Mouse (Mus musculus) adrenal gland (tissue): Measurements from ENCODE around the gene Ccdc60.
"Not testable (repeated sequence)": the region's sequence is repeated elsewhere in the genome, so short reads cannot be mapped to it uniquely, and the experiment has no call there.

ENCODE experiments used
- intact Hi-C: fragments of 180-260 bp; cut with DNase I; formaldehyde crosslinking; loops from one replicate; pipeline ENCODE4 v1.15.1; 2025
- long read RNA-seq, 2 experiments: library from polyadenylated mRNA; unstranded; transcript quantifications; one replicate each; pipeline ENCODE4 v2.0.0; 2020; ENCODE audit warnings: borderline replicate concordance in 1 of 2; ENCODE audit not compliant: insufficient replicate concordance in 1 of 2

The Ccdc60 gene
- long read RNA-seq, experiment 1, partial matches to known transcripts = 0 of 1 reads
- long read RNA-seq, experiment 1, other reads (novel, unspliced or antisense) = 1 of 1 reads
- long read RNA-seq, experiment 2, partial matches to known transcripts = 0 of 1 reads
- long read RNA-seq, experiment 2, other reads (novel, unspliced or antisense) = 1 of 1 reads

- intact Hi-C loops = no loop called here
These were observed at the start of gene Ccdc60 for GRCm38 (mm10) chr5:116288849-116289570. TSS of gene Ccdc60 (minus strand) at chr5:116288985.

GRCm38 (mm10) chr5:116336191-116336590, 47.4 kb upstream of the Ccdc60 start:
- intact Hi-C loops = no loop called here

DNA sequence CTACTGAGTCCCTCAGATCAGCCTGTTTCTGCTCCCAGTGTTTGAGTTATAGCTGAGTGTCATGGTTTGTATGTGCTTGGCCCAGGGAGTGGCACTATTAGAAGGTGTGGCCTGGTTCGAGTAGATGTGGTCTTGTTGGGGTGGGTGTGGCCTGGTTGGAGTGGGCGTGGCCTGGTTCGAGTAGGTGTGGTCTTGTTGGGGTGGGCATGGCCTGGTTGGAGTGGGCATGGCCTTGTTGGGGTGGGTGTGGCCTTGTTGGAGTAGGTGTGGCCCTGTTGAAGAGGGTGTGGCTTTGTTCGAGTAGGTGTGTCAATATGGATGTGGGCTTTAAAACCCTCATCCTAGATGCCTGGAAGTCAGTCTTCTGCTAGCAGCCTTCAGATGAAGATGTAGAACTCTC, 40.1 kb upstream of the Ccdc60 start:
- intact Hi-C loops = no loop called here

- intact Hi-C loops = no loop called here
These were observed 34.6 kb upstream of the Ccdc60 start for GRCm38 (mm10) chr5:116323401-116323800.

DNA sequence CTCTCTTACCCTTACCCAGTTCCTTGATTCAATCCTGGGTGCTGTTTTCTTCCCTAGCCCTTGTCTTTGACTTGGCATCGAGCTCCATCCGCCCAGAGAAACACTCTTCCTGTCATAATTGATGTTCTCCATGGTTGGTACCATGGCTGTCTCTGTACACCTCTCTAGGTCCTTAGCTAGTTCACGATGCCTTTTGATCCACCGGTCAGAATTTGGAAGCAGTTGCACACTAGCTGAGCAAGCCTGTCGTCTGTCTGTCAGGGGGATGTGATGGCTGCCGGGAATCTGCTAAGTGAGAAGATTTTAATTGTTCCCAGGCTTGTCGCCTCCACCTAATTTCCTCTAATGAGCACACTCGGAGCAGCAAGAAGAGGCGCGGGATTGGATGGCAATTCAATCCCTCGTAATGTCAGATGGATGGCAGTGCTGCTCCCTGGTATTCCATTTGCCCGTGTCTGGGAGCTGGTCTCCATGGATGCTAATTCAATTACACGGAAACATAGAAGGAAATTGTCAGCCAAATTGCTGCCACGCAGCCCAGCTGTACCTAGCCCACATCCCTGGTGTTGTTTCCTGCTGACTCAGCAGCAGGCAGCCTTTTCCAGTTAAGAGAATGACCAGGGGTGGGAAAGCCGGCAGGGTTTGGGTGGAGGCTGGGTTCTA, 33.7 kb upstream of the Ccdc60 start:
- intact Hi-C loops = no loop called here

GRCm38 (mm10) chr5:116313711-116314110, 24.9 kb upstream of the Ccdc60 start:
- intact Hi-C loops = no loop called here

DNA sequence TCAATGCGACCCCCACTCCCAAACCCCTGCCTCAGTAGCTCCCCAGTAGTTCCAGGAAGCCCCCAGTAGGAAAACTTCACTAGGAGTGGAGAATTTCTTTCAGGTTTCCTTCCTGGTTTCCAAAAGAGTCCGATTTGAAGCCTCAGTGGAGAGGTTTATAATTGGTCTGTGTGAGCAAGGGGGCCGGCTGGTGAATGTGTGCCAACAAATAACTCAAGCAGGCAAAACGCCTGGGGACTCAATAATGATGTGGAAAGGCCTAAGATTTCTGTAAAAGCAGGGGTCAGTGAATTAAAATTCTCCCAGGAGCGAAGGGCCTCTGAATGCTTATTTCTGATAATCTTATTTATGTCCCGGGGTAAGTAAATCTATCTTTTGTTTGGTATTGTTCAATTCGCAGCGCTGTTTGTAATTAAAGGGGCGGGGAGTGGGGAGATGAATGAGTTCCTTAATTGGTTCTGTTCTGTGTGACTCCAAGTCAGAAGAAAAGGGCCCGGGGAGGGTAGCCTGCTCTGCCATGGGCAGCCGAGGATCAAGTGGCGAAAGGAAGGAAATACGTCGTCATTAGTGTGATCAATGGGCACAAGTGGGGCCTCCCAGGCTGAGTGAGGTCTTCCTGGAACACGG, 23.4 kb upstream of the Ccdc60 start:
- intact Hi-C loops = no loop called here

GRCm38 (mm10) chr5:116311636-116312035, 22.9 kb upstream of the Ccdc60 start:
- intact Hi-C loops = no loop called here

- intact Hi-C loops = no loop called here
These were observed 20.6 kb upstream of the Ccdc60 start for GRCm38 (mm10) chr5:116309383-116309801.

DNA sequence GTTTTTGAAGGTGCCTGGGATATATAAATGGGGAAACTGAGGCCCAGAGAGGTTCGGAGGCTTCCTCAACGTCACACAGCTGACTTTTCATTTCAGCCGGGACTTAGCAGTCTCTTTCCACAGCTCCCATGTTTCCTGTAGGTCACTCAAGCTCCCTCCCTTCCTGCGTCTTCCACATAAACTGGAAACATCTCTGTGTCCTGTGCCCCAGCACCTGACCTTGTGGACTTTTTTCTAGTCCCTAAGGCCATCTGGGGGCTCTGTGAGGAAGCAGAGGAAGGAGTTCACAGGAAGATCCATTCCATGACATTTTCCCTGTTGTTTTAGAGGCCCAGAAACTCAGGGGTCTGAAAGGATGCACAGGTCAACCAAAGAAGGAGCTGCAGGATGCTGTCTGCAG, 16.8 kb upstream of the Ccdc60 start:
- intact Hi-C loops = no loop called here

DNA sequence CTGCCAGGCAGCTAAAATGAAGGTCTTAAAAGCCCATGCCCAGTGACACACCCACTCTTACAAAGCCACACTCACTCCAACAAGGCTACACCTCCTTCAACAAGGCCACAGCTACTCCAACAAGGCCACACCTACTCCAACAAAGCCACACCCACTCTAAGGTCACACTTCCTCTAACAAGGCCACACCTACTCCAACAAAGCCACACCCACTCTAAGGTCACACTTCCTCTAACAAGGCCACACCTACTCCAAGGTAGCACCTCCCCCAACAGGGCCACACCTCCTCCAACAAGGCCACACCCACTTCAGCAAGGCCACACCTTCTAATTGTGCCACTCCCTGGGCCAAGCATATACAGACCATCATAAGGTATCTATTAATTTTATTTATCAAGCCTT, 16.4 kb upstream of the Ccdc60 start:
- intact Hi-C loops = not testable (repeated sequence)

- intact Hi-C loops = no loop called here
These were observed 12.2 kb upstream of the Ccdc60 start for GRCm38 (mm10) chr5:116300984-116301383.

GRCm38 (mm10) chr5:116293501-116293900, 4.7 kb upstream of the Ccdc60 start:
- intact Hi-C loops = no loop called here

- intact Hi-C loops = no loop called here
These were observed 1.8 kb upstream of the Ccdc60 start for GRCm38 (mm10) chr5:116290584-116290983.

GRCm38 (mm10) chr5:116289897-116290296, 1.1 kb upstream of the Ccdc60 start:
- intact Hi-C loops = no loop called here

DNA sequence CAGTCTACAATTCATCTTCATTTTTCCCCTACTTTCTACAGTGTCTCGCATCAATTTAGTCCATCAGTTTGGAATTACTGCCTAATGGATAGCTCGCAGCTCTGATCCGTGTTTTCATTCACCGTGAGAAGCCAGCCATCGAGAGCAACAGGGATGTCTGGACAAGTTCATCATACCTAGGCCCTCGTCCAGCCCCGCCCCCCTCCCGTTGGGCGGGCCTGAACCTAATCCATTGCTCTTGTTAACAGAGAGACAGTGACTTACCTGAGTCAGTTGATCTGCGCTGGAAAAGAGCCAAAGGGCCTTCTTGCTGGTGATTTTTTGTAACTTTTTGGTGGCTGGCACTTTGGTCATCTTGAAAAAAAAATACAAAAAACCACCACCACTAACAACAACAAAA, 602 bp downstream of the Ccdc60 start:
- intact Hi-C loops = no loop called here

GRCm38 (mm10) chr5:116285532-116286176, 3.1 kb downstream of the Ccdc60 start:
- intact Hi-C loops = no loop called here

DNA sequence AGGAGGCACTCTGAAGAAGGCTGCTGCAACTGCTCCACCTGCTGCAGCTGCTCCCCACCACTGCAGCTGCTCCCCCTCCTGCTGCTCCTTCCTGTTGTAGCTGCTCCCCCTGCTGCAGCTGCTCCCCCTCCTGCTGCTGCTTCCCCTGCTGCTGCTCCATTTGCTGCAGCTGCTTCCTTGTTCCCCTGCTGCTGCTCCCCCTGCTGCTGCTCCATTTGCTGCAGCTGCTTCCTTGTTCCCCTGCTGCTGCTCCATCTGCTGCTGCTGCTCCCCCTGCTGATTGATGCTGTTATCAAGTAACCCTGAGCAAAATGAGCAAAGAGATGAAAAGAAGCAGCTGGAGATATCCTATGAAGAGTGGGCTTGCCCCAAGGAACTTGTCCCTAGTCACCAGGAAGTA, 8.3 kb downstream of the Ccdc60 start:
- intact Hi-C loops = no loop called here

- intact Hi-C loops = no loop called here
These were observed 10.3 kb downstream of the Ccdc60 start for GRCm38 (mm10) chr5:116278436-116278918.

- intact Hi-C loops = no loop called here
These were observed 10.8 kb downstream of the Ccdc60 start for GRCm38 (mm10) chr5:116277951-116278350.

DNA sequence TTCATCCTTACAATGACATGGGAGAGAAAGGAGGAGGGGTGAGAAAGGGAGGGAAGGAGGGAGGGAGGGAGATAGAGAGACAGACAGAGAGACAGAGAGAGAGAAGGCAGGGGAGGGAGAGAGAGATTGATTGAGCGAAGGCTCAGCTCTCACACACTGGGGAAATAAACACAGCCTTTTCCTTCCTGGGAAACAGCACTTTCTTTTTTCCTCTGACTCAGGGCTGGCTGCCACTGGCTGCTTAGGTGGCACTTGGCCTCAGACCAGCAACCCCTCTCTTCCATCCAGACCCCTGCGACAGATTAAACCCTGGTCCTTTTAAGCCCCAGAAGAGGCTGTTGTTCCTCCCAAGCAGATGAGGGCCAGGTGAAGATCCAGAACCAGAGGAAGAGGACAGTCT, 14.0 kb downstream of the Ccdc60 start:
- intact Hi-C loops = no loop called here
